Mouse (Mus musculus) naive thymus-derived CD4-positive, alpha-beta T cell, adult 2 months (primary cell): ENCODE results near the gene Wdr54.

ENCODE experiments used
- DNase-seq: peaks from one replicate; pipeline ENCODE4 v3.0.0-alpha.2; 2011; ENCODE audit warnings: low read depth

Gene Wdr54

GRCm38 (mm10) chr6:83127419-83127818, 28.8 kb downstream of the Wdr54 start:
- DNase-seq, result no peak

- no peak for DNase-seq
Observed at GRCm38 (mm10) chr6:83125331-83125730, 30.9 kb downstream of the Wdr54 start, which contains the start of gene Ino80b. TSS of gene Ino80b (minus strand) at chr6:83125431.

- DNase-seq, result peak; percentile 96
Observed at GRCm38 (mm10) chr6:83124851-83125312, 31.3 kb downstream of the Wdr54 start.

GRCm38 (mm10) chr6:83122961-83123360, 33.2 kb downstream of the Wdr54 start:
- peak; percentile 9 for DNase-seq

- peak; percentile 21 for DNase-seq
Observed at GRCm38 (mm10) chr6:83121863-83122710, 34.1 kb downstream of the Wdr54 start.

GRCm38 (mm10) chr6:83120930-83121862, 35.0 kb downstream of the Wdr54 start, which contains the start of gene Wbp1:
TSS of gene Wbp1 (minus strand) at chr6:83121559.
- DNase-seq, result peak; percentile 97

- no peak for DNase-seq
Observed at GRCm38 (mm10) chr6:83119734-83120051, 36.5 kb downstream of the Wdr54 start.

GRCm38 (mm10) chr6:83118825-83119733, 37.1 kb downstream of the Wdr54 start:
- peak; percentile 47 for DNase-seq

GRCm38 (mm10) chr6:83118369-83118768, 37.8 kb downstream of the Wdr54 start:
- DNase-seq, result no peak

GRCm38 (mm10) chr6:83117616-83118015, 38.6 kb downstream of the Wdr54 start:
- DNase-seq, result no peak

GRCm38 (mm10) chr6:83117165-83117438, 39.1 kb downstream of the Wdr54 start:
- DNase-seq, result peak; percentile 7

- DNase-seq, result peak; percentile 13
Observed at GRCm38 (mm10) chr6:83116373-83117164, 39.6 kb downstream of the Wdr54 start.

GRCm38 (mm10) chr6:83115682-83116372, 40.4 kb downstream of the Wdr54 start:
- peak; percentile 65 for DNase-seq

GRCm38 (mm10) chr6:83115011-83115671, 41.1 kb downstream of the Wdr54 start, which contains the start of gene Mogs:
TSS of gene Mogs (plus strand) at chr6:83115496.
- peak; percentile 89 for DNase-seq

GRCm38 (mm10) chr6:83111510-83112136, 44.6 kb downstream of the Wdr54 start:
- no peak for DNase-seq

GRCm38 (mm10) chr6:83108762-83109668, 47.2 kb downstream of the Wdr54 start, which contains the start of gene Mrpl53:
TSS of gene Mrpl53 (plus strand) at chr6:83109040.
- peak; percentile 71 for DNase-seq

GRCm38 (mm10) chr6:83107566-83108400, 48.4 kb downstream of the Wdr54 start:
- peak; percentile 87 for DNase-seq
